Mouse (Mus musculus) liver, embryonic 12.5 days (tissue): ENCODE measurements at regions not wholly inside any gene's neighbourhood (a gene's known extent, or its start where the extent isn't known, plus 50 kb on each side); places are given as distances from the start of the nearest gene placed in this dataset.

Source experiments
- ATAC-seq: fragments of 200-750 bp; cut with Nextera tagmentation; 2 replicates; pipeline ENCODE4 v1.8.0; 2017; ENCODE audit warnings: moderate number of reproducible peaks, mild to moderate bottlenecking, moderate library complexity
- H3K27ac ChIP-seq: fragments of 300-500 bp; sonication (generic); 2 replicates; pipeline ENCODE4 v1.5.1; 2016; ENCODE audit warnings: mild to moderate bottlenecking
- H3K27me3 ChIP-seq: fragments of 300-500 bp; sonication (generic); replicated peaks from 2 replicates; pipeline ENCODE4 v1.6.1; 2016; ENCODE audit warnings: mild to moderate bottlenecking, moderate library complexity
- H3K36me3 ChIP-seq: fragments of 300-500 bp; sonication (generic); 2 replicates; pipeline ENCODE4 v1.6.1; 2016; ENCODE audit warnings: mild to moderate bottlenecking, moderate library complexity
- H3K4me1 ChIP-seq: fragments of 300-500 bp; sonication (generic); 2 replicates; pipeline ENCODE4 v1.6.1; 2016
- H3K4me2 ChIP-seq: fragments of 300-500 bp; sonication (generic); 2 replicates; pipeline ENCODE4 v1.6.1; 2016; ENCODE audit warnings: mild to moderate bottlenecking, moderate library complexity
- H3K4me3 ChIP-seq: fragments of 300-500 bp; sonication (generic); 2 replicates; pipeline ENCODE4 v1.5.1; 2016; ENCODE audit warnings: mild to moderate bottlenecking, moderate library complexity
- H3K9ac ChIP-seq: fragments of 300-500 bp; sonication (generic); 2 replicates; pipeline ENCODE4 v1.6.1; 2016; ENCODE audit warnings: mild to moderate bottlenecking, moderate library complexity
- H3K9me3 ChIP-seq: fragments of 300-500 bp; sonication (generic); replicated peaks from 2 replicates; pipeline ENCODE4 v1.6.1; 2016; ENCODE audit warnings: mild to moderate bottlenecking, moderate library complexity
- WGBS: fragments of 180-500 bp; shearing (Covaris S2); methylation state at CpG from one replicate; pipeline ENCODE4 v1.1.7; 2016; ENCODE audit not compliant: insufficient replicate concordance; 5-methylcytosine and 5-hydroxymethylcytosine counted together

DNA sequence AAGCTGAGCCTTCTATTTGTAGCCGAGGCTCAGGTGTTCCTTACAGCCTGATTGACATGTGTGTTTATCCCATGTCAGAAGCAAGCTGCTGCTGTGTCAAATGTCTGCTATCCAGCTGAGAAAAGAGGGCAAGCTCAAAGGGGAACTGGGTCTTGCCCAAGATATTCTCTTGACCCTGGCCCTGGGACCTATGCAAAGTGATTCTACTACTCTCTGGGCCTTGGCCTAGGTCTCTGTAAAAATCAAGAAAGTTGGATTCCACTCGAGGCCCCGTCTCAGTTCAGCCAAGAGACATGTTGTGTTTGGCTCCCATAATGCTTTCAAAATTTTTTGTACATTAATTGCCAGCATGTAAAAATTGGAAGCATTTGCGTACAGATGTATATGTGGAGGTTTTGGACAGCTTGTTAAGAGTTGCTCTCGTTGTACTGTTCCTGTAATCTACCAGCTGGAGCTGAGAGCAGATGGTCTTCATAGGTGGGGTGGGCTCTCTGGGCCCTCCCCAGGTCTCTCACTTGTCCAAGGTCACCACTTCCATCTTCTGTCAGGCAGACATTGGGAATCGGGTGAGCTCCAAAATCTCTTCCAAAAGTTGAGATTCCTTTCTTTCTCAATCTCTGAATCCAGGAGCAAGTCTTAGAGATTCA is 65.7 kb upstream of the Plcl2 start:
- Histone ChIP-seq H3K36me3 (no peaks in the 10 kb centered on the region), H3K27ac (no peak overlapping the region), H3K27me3 (no peaks in the 10 kb centered on the region; the same call in 1 of the 2 replicates), H3K9ac (no peak overlapping the region), H3K4me3 (no peak overlapping the region), H3K4me2 (no peak overlapping the region), H3K4me1 (peaks cover 5% of the 10 kb centered on the region; the same call in 1 of the 2 replicates), H3K9me3 (no peaks in the 10 kb centered on the region)
- WGBS, result 68% methylated on average over 6 of the region's 6 CpGs
- no peak for ATAC-seq

DNA sequence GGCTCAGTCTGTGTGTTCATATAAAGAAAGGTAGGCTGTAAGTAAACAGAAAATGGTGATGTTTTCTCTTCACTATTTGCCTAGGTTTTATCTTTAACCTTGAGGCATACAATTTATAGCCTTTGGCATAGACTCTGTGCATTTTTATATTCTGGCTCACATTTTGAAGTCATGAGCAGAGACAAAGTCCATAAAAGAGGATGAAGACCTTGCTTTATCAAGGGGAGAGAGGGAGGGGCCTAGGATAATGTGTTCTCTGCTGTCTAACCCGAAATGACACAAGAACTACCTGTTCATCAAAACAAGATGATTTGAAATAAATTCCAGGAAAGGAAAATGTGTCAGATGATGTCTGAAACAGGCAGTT is 65.2 kb upstream of the Plcl2 start:
- H3K4me3 ChIP-seq, result no peak overlapping the region
- H3K9me3 ChIP-seq, result no peaks in the 10 kb centered on the region
- H3K9ac ChIP-seq, result no peak overlapping the region
- no peak for ATAC-seq
- peaks cover 5% of the 10 kb centered on the region; the same call in 1 of the 2 replicates for H3K4me1 ChIP-seq
- H3K27ac ChIP-seq, result no peak overlapping the region
- H3K27me3 ChIP-seq, result no peaks in the 10 kb centered on the region; the same call in 1 of the 2 replicates
- WGBS, result 44% methylated on average over 1 of the region's 1 CpGs
- H3K4me2 ChIP-seq, result no peak overlapping the region
- H3K36me3 ChIP-seq, result no peaks in the 10 kb centered on the region

- H3K9ac ChIP-seq, result no peak overlapping the region
- H3K27me3 ChIP-seq, result no peaks in the 10 kb centered on the region; the same call in none of the 2 replicates
- no peaks in the 10 kb centered on the region for H3K9me3 ChIP-seq
- no peaks in the 10 kb centered on the region for H3K4me1 ChIP-seq
- H3K4me2 ChIP-seq, result no peak overlapping the region
- 66% methylated on average over 6 of the region's 6 CpGs for WGBS
- H3K4me3 ChIP-seq, result no peak overlapping the region
- no peak overlapping the region for H3K27ac ChIP-seq
- ATAC-seq, result no peak
- no peaks in the 10 kb centered on the region for H3K36me3 ChIP-seq
These were observed 60.5 kb upstream of the Plcl2 start for GRCm38 (mm10) chr17:50448693-50449092.

- 81% methylated on average over 3 of the region's 3 CpGs for WGBS
- Histone ChIP-seq H3K4me2 (no peak overlapping the region), H3K27me3 (no peaks in the 10 kb centered on the region; the same call in none of the 2 replicates), H3K27ac (no peak overlapping the region), H3K36me3 (no peaks in the 10 kb centered on the region), H3K9ac (no peak overlapping the region), H3K4me1 (0 out of 2 replicates have a peak, but pooled peaks cover 4% of the 10 kb centered on the region), H3K9me3 (no peaks in the 10 kb centered on the region), H3K4me3 (no peak overlapping the region)
- no peak for ATAC-seq
These were observed 57.6 kb upstream of the Plcl2 start for GRCm38 (mm10) chr17:50451606-50452005.

GRCm38 (mm10) chr17:50453524-50453923 is 55.7 kb upstream of the Plcl2 start:
- Histone ChIP-seq H3K4me1 (peaks cover 9% of the 10 kb centered on the region; the same call in 1 of the 2 replicates), H3K4me3 (no peak overlapping the region), H3K27me3 (no peaks in the 10 kb centered on the region; the same call in 1 of the 2 replicates), H3K27ac (no peak overlapping the region), H3K36me3 (no peaks in the 10 kb centered on the region), H3K4me2 (no peak overlapping the region), H3K9ac (no peak overlapping the region), H3K9me3 (no peaks in the 10 kb centered on the region)
- ATAC-seq, result 0 out of 2 replicates have a peak, but pooled peaks have one; percentile 13

DNA sequence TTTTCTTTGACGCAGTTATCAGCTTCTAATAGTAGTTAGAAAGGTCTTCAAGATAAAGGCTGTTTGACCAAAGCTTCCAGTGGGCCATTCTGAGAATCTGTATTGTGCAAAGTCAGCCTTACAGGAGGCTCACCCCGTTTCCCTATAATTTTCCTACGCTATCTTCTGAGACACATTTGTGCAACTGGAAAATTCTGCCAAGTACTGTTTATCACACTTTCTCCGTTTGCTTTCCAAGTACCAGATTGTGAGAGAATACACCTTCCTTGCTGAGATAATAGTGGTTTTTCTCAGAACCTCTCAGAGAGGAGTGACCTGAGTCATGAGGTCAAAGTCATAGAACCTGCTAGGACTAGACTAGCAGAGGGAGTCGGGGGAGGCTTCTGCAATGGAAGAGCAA is 55.2 kb upstream of the Plcl2 start:
- no peaks in the 10 kb centered on the region for H3K9me3 ChIP-seq
- H3K4me1 ChIP-seq, result peaks cover 9% of the 10 kb centered on the region; the same call in 1 of the 2 replicates
- no peak overlapping the region; the same call in 1 of the 2 replicates for H3K9ac ChIP-seq
- ATAC-seq, result peak; percentile 64
- no peaks in the 10 kb centered on the region for H3K36me3 ChIP-seq
- H3K27ac ChIP-seq, result no peak overlapping the region
- no peaks in the 10 kb centered on the region; the same call in 1 of the 2 replicates for H3K27me3 ChIP-seq
- 43% methylated on average over 5 of the region's 5 CpGs for WGBS
- no peak overlapping the region for H3K4me3 ChIP-seq
- no peak overlapping the region for H3K4me2 ChIP-seq

DNA sequence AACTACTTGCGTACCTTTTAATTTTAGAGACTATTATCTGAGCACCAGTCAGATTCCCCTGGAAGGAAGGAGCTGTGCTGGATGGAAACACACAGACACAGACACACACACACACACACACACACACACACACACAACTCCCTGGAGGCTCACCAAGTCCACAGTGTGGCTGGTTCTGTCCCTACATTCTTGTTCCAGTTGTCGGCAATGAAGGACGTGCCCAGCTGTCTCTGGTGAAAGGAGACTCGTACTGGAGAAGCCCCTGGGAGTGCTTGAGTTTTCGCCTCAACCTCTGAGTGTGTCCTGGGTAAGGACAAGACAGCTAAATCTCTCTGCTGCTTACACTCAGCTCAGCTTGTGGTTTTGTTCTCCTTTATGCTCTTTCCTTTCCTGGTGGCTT is 54.3 kb upstream of the Plcl2 start:
- H3K4me1 ChIP-seq, result peaks cover 9% of the 10 kb centered on the region; the same call in 1 of the 2 replicates
- no peaks in the 10 kb centered on the region; the same call in 1 of the 2 replicates for H3K27me3 ChIP-seq
- WGBS, result 69% methylated on average over 5 of the region's 5 CpGs
- no peak for ATAC-seq
- H3K9me3 ChIP-seq, result no peaks in the 10 kb centered on the region
- no peaks in the 10 kb centered on the region for H3K36me3 ChIP-seq
- no peak overlapping the region for H3K4me3 ChIP-seq
- H3K4me2 ChIP-seq, result no peak overlapping the region
- no peak overlapping the region for H3K9ac ChIP-seq
- no peak overlapping the region for H3K27ac ChIP-seq

DNA sequence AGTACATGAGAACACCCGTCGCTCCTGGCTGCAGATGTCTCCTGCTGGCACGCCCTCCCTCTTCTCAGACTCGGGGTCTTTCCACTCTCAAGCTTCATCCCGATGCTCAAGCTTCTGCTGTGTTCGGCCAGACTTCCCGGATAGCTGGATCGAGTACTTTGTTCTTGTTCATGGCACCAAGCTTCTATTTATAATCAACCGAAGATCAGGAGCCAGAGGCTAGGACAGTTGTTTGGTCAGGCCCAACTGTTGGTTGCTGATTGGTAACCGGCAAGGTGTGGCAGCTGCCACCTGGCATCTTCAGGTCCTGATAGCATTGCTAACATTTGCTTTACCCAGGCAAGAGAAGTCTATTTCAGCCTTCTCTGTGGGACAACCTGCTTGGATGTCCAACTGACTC is 53.5 kb upstream of the Plcl2 start:
- Histone ChIP-seq H3K36me3 (no peaks in the 10 kb centered on the region), H3K4me2 (no peak overlapping the region), H3K9me3 (no peaks in the 10 kb centered on the region), H3K27me3 (no peaks in the 10 kb centered on the region; the same call in 1 of the 2 replicates), H3K4me1 (peaks cover 9% of the 10 kb centered on the region; the same call in 1 of the 2 replicates), H3K9ac (no peak overlapping the region), H3K27ac (no peak overlapping the region), H3K4me3 (no peak overlapping the region)
- whole genome bisulfite sequencing, result 77% methylated on average over 10 of the region's 10 CpGs
- ATAC-seq, result no peak

- Histone ChIP-seq H3K36me3 (no peaks in the 10 kb centered on the region), H3K4me2 (no peak overlapping the region), H3K4me3 (no peak overlapping the region), H3K27ac (no peak overlapping the region), H3K27me3 (no peaks in the 10 kb centered on the region; the same call in 1 of the 2 replicates), H3K4me1 (peaks cover 9% of the 10 kb centered on the region; the same call in 1 of the 2 replicates), H3K9ac (no peak overlapping the region), H3K9me3 (no peaks in the 10 kb centered on the region)
- WGBS, result 71% methylated on average over 6 of the region's 6 CpGs
- no peak for ATAC-seq
These were observed 52.0 kb upstream of the Plcl2 start for GRCm38 (mm10) chr17:50457053-50457697.

DNA sequence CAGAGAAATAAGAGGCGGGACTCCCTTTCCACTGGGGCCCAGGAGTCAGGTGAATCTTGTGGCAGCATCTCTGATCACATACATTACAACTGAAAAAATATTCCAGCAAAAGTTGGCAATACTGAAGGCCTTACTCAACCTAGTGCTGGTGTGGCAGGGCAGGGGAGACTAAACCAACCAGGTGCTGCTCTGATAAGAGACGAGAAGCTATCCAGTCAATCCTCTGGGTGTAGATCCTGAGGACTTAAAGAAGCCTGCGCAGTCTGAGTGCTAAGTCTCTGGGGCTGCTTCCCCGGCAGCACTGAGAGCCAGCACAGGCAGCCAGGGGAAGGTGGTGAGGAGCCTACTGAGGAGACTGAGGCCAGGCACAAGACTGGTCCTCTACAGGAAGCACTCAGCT is 51.0 kb upstream of the Plcl2 start:
- Histone ChIP-seq H3K27me3 (no peaks in the 10 kb centered on the region), H3K27ac (no peak overlapping the region), H3K4me3 (no peak overlapping the region), H3K9ac (no peak overlapping the region), H3K9me3 (no peaks in the 10 kb centered on the region), H3K36me3 (no peaks in the 10 kb centered on the region), H3K4me2 (no peak overlapping the region), H3K4me1 (peaks cover 9% of the 10 kb centered on the region; the same call in 1 of the 2 replicates)
- ATAC-seq, result 0 out of 2 replicates have a peak, but pooled peaks have one; percentile 54
- WGBS, result 60% methylated on average over 4 of the region's 4 CpGs
